Mouse (Mus musculus) C2C12 (cell line): ENCODE measurements around the gene Arhgap23.

Experiments
- CEBPB ChIP-seq: IDR thresholded peaks from one replicate; pipeline ENCODE4 v1.6.1; 2011; ENCODE audit warnings: low read depth, mild to moderate bottlenecking, control low read depth, moderate library complexity
- CTCF ChIP-seq: IDR thresholded peaks from one replicate; pipeline ENCODE4 v1.5.1; 2011; ENCODE audit not compliant: control insufficient read depth, insufficient read depth, insufficient read length
- FOSL1 ChIP-seq: IDR thresholded peaks from one replicate; pipeline ENCODE4 v1.8.0; 2011; ENCODE audit warnings: mild to moderate bottlenecking, low read length; ENCODE audit not compliant: poor library complexity, insufficient read depth, severe bottlenecking
- MAX ChIP-seq: IDR thresholded peaks from one replicate; pipeline ENCODE4 v1.6.1; 2011; ENCODE audit warnings: mild to moderate bottlenecking, control low read depth
- MYOG ChIP-seq: IDR thresholded peaks from one replicate; pipeline ENCODE4 v1.6.1; 2011; ENCODE audit not compliant: control insufficient read depth, insufficient read length; ENCODE audit errors: extremely low read depth
- USF1 ChIP-seq: IDR thresholded peaks from one replicate; pipeline ENCODE4 v1.6.1; 2011; ENCODE audit warnings: low read depth, mild to moderate bottlenecking, control low read depth, moderate library complexity

DNA sequence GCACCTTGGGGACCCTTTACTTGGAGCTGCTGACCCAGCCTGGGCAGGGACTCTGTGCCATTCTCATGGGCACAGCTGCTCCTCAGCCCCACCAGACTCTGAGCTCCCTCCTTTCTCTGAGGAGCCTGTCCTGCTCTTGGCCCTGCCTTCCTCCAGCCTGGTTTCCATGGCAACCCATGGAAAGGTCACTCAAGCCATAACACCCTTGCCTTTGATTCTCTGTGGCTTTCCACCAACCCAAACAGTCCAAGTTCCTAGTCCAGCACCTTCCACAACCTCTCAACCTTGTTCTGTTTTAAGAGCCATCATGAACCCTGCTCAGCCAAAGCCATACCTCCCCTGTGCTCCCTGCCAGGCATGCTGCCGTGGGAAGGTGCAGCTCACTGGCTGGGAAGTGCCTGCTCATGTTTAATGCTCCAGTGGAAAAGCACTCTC is 108.5 kb downstream of the Arhgap23 start:
- no peak for TF ChIP-seq CTCF
- no peak for TF ChIP-seq FOSL1
- no peak for TF ChIP-seq CEBPB
- TF ChIP-seq USF1: no peak
- TF ChIP-seq MAX: no peak
- no peak for TF ChIP-seq MYOG
